Mouse (Mus musculus): ENCODE measurements around the gene Shank2.

DNA sequence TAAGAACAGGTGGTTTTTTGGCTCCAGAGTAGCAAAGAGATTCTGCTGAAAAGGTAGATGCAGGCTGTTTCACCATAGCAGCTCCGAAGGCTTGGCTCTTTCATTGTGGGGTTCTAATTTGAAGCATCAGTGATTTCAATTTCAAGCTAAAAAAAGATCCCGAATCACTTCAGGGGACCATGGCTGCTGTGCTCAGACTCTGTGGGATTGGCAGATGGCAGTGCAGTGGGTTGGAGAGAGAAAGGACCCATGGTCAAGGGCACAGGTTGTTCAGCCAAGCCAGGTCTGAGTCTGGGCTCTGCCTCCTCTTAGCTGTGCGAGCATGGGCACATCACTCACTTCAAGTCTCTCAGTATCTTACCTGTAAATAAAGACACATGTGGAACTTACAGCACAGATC lies 291.9 kb downstream of the Shank2 start:
- TF ChIP-seq POLR2A (IDR thresholded peaks at IDR 0.05; ENCODE audit: borderline replicate concordance, control insufficient read depth, low read depth, low read length) = no peak
- TF ChIP-seq CTCF (IDR thresholded peaks at IDR 0.05; ENCODE audit: control insufficient read depth, insufficient read depth, low read length) = no peak

All from bone marrow, adult 2 months (tissue).